In genomic region chr2:133554286-133555021, GRCm38 (mm10) we compare ENCODE assay signal across 8 mouse cellular contexts. TPM values are rescaled to one million over a fixed set of nuclear protein-coding genes. Genes with fewer than 3 reads are reported as not detected.
DNase-seq lines count a peak whose midpoint lies in the region; ATAC-seq lines count a peak whose summit lies in the region.

No protein-coding gene starts in this region.

- under 1% methylated on average over 54 of the region's 55 CpGs for WGBS in embryonic facial prominence, embryonic 12.5 days
- WGBS in heart, embryonic 12.5 days: under 1% methylated on average over 55 of the region's 55 CpGs
- 1% methylated on average over 52 of the region's 55 CpGs for WGBS in stomach, embryonic 16.5 days

- peak; percentile 95 for DNase-seq in heart, adult 11 months
- DNase-seq in heart, postnatal 25 days (ENCODE audit: low spot score): no peak
- DNase-seq in kidney, postnatal 14 days: peak; percentile 44
- peak; percentile 44 to 52 for DNase-seq in lung, postnatal 4 days
- no peak for DNase-seq in thymus, postnatal 25 days

- H3K4me2 ChIP-seq in embryonic facial prominence, embryonic 12.5 days (replicated peaks): peak overlapping the region; percentile 86
- peak overlapping the region; percentile 75 for H3K4me2 ChIP-seq in heart, embryonic 12.5 days
- peak overlapping the region; percentile 88 for H3K4me2 ChIP-seq in stomach, embryonic 16.5 days (ENCODE audit: low read depth, low read length)

- intact Hi-C loops in heart, postnatal 25 days (cut with DNase I): loop anchor here (5.0 to 10.0 kb wide), 3 partner anchors 240 to 928 kb away; no protein-coding TSS in a partner anchor

- H3K27ac ChIP-seq in embryonic facial prominence, embryonic 12.5 days: 0 out of 2 replicates have a peak overlapping the region, but pooled peaks have one; percentile 30
- no peak overlapping the region for H3K27ac ChIP-seq in heart, embryonic 12.5 days (ENCODE audit: poor library complexity, severe bottlenecking)
- H3K27ac ChIP-seq in stomach, embryonic 16.5 days (ENCODE audit: low read length): peak overlapping the region; percentile 49

- H3K9ac ChIP-seq in embryonic facial prominence, embryonic 12.5 days: peak overlapping the region; percentile 57
- H3K9ac ChIP-seq in heart, embryonic 12.5 days: peak overlapping the region; percentile 65
- peak overlapping the region; percentile 76 for H3K9ac ChIP-seq in stomach, embryonic 16.5 days (ENCODE audit: low read length)

- peaks cover 30% of the 10 kb centered on the region for H3K27me3 ChIP-seq in embryonic facial prominence, embryonic 12.5 days
- peaks cover 23% of the 10 kb centered on the region; the same call in 1 of the 2 replicates for H3K27me3 ChIP-seq in heart, embryonic 12.5 days (replicated peaks)
- H3K27me3 ChIP-seq in stomach, embryonic 16.5 days (ENCODE audit: control insufficient read depth, insufficient read depth, low read length): no peaks in the 10 kb centered on the region

- peaks cover 17% of the 10 kb centered on the region for H3K4me1 ChIP-seq in embryonic facial prominence, embryonic 12.5 days
- peaks cover 13% of the 10 kb centered on the region; the same call in 1 of the 2 replicates for H3K4me1 ChIP-seq in heart, embryonic 12.5 days (replicated peaks)
- H3K4me1 ChIP-seq in stomach, embryonic 16.5 days (ENCODE audit: control insufficient read depth, insufficient read depth, low read length): no peaks in the 10 kb centered on the region

- H3K36me3 ChIP-seq in embryonic facial prominence, embryonic 12.5 days: no peaks in the 10 kb centered on the region
- H3K36me3 ChIP-seq in heart, embryonic 12.5 days: no peaks in the 10 kb centered on the region
- H3K36me3 ChIP-seq in stomach, embryonic 16.5 days (ENCODE audit: control insufficient read depth, insufficient read depth, low read length): no peaks in the 10 kb centered on the region

- peak overlapping the region; percentile 67 for H3K4me3 ChIP-seq in embryonic facial prominence, embryonic 12.5 days
- H3K4me3 ChIP-seq in heart, embryonic 12.5 days: peak overlapping the region; percentile 53
- peak overlapping the region; percentile 62 for H3K4me3 ChIP-seq in stomach, embryonic 16.5 days (replicated peaks; ENCODE audit: low read length)

- H3K9me3 ChIP-seq in embryonic facial prominence, embryonic 12.5 days: no peaks in the 10 kb centered on the region
- H3K9me3 ChIP-seq in heart, embryonic 12.5 days (replicated peaks): no peaks in the 10 kb centered on the region
- no peaks in the 10 kb centered on the region for H3K9me3 ChIP-seq in stomach, embryonic 16.5 days (replicated peaks; ENCODE audit: control insufficient read depth, low read length)

- ATAC-seq in embryonic facial prominence, embryonic 12.5 days (ENCODE audit: insufficient number of reproducible peaks, insufficient read depth, low FRiP score, low TSS enrichment): peak; percentile 35
- ATAC-seq in heart, embryonic 12.5 days (ENCODE audit: insufficient number of reproducible peaks, low FRiP score): peak; percentile 57
- ATAC-seq in stomach, embryonic 16.5 days (ENCODE audit: insufficient read depth, low FRiP score): peak; percentile 78

RNA-seq across cellular contexts. Expression of gene Bmp2, which starts 2.5 kb away (rescaled TPM):
- total RNA-seq in heart, postnatal 25 days (2021): 1 to 10 TPM; 2.1 to 2.5 TPM
- 18.8 and 20.5 TPM in 2 replicates for polyA plus RNA-seq in embryonic facial prominence, embryonic 12.5 days (2016; fragmentation: Nextera tagmentation; extraction: Ambion mirVana)
- polyA plus RNA-seq in heart, embryonic 12.5 days (2016; fragmentation: Nextera tagmentation; extraction: Ambion mirVana): 23.5 and 25.8 TPM in 2 replicates
- polyA plus RNA-seq in stomach, embryonic 16.5 days (2015; fragmentation: Nextera tagmentation; extraction: Ambion mirVana): 10.6 and 11.0 TPM in 2 replicates

Comparison
In these comparisons a context has a peak if more than half of its experiments do, and no peak if none do; other contexts are left out.
1. DNase-seq: peak in heart, adult 11 months (single experiment), kidney, postnatal 14 days (single experiment) and lung, postnatal 4 days (2 of 2); none in heart, postnatal 25 days (single experiment) and thymus, postnatal 25 days (single experiment).
2. Peak in every context shown above with its lines, with median percentiles within 50 percentile points of each other: ATAC-seq, H3K4me2 ChIP-seq, H3K4me3 ChIP-seq and H3K9ac ChIP-seq.